Mouse (Mus musculus) hindbrain, embryonic 13.5 days (tissue): Measurements from ENCODE around the gene Faah. TPM values are rescaled to one million over a fixed set of nuclear protein-coding genes. Genes with fewer than 3 reads are reported as not detected.

Experiments
- ATAC-seq: fragments of 200-750 bp; cut with Nextera tagmentation; 2 replicates; pipeline ENCODE4 v1.8.0; 2017; ENCODE audit warnings: moderate TSS enrichment; ENCODE audit not compliant: low FRiP score
- H3K27ac ChIP-seq: fragments of 300-500 bp; sonication (generic); 2 replicates; pipeline ENCODE4 v1.5.1; 2015; ENCODE audit warnings: inconsistent platforms, mild to moderate bottlenecking, moderate library complexity
- H3K27me3 ChIP-seq: fragments of 300-500 bp; sonication (generic); 2 replicates; pipeline ENCODE4 v1.6.1; 2015; ENCODE audit warnings: mild to moderate bottlenecking, inconsistent platforms
- H3K36me3 ChIP-seq: fragments of 300-500 bp; sonication (generic); 2 replicates; pipeline ENCODE4 v1.6.1; 2015; ENCODE audit warnings: mild to moderate bottlenecking, inconsistent platforms
- H3K4me1 ChIP-seq: fragments of 300-500 bp; sonication (generic); replicated peaks from 2 replicates; pipeline ENCODE4 v1.6.1; 2015; ENCODE audit warnings: inconsistent platforms
- H3K4me2 ChIP-seq: fragments of 300-500 bp; sonication (generic); 2 replicates; pipeline ENCODE4 v1.6.1; 2015; ENCODE audit warnings: inconsistent platforms, mild to moderate bottlenecking, moderate library complexity
- H3K4me3 ChIP-seq: fragments of 300-500 bp; sonication (generic); 2 replicates; pipeline ENCODE4 v1.5.1; 2015; ENCODE audit warnings: mild to moderate bottlenecking, inconsistent platforms
- H3K9ac ChIP-seq: fragments of 300-500 bp; sonication (generic); 2 replicates; pipeline ENCODE4 v1.6.1; 2015; ENCODE audit warnings: mild to moderate bottlenecking, inconsistent platforms
- H3K9me3 ChIP-seq: fragments of 300-500 bp; sonication (generic); 2 replicates; pipeline ENCODE4 v1.6.1; 2016; ENCODE audit warnings: inconsistent platforms
- WGBS: fragments of 180-500 bp; shearing (Covaris S2); methylation state at CpG from one replicate; pipeline ENCODE4 v1.1.7; 2015; 5-methylcytosine and 5-hydroxymethylcytosine counted together
- polyA plus RNA-seq: library from polyadenylated mRNA; unstranded; fragments of >200 nt; fragmentation: Nextera tagmentation; extraction: Ambion mirVana; gene quantifications from 2 replicates; pipeline ENCODE4 v1.2.1, GENCODE M21; 2015

Faah gene
- polyA plus RNA-seq, 1 experiment from 2014 or later: 13.0 TPM

DNA sequence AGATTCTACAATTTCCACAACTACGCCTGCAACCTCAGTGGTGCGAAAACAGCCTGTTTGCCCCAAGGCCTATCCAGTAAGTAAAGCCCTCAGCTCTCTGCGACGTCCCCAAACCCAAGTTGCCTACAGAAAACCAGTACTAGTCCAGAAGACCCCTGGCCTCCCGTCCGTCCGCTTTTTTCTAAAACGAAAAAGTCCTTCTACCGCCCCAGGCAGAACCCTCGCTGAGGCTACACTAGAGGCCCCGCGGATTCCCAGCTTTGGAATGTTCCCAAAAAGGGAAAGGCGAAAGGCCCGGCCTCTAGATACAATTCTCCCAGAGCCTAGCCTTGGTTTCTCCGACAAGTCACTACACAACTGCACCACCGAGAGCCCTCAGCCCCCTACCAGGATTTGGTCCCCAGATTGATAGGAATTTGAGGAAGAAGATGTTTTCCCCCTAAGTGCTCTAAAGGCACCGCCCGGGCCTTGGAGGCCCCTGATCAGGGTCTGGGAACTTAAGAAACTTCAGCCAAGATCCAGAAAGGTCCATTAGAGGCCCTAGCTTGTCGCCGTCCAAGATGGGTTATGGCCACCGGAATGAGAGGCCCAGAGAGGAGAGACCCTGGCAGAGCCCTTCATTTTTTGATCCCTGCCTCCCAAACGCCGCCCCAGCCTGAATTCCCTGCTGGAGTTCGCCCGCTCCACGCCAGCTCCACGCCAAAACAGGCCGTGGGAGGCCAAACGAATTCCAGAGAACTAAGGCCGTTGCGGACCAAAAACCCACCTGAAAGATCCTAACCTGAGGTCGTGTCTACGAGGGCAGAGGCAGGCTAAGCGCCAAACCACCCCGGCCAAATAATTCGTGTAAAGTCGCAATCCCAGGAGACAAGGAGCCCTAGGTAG, 79.2 kb downstream of the Faah start:
- no peaks in the 10 kb centered on the region for H3K36me3 ChIP-seq
- no peak for ATAC-seq
- peak overlapping the region; percentile 34 for H3K4me3 ChIP-seq
- no peaks in the 10 kb centered on the region for H3K9me3 ChIP-seq
- peaks cover 97% of the 10 kb centered on the region for H3K27me3 ChIP-seq
- peak overlapping the region; percentile 50 for H3K4me2 ChIP-seq
- no peak overlapping the region for H3K27ac ChIP-seq
- H3K9ac ChIP-seq: no peak overlapping the region
- 1% methylated on average over 37 of the region's 37 CpGs for WGBS
- H3K4me1 ChIP-seq: peaks cover 37% of the 10 kb centered on the region

DNA sequence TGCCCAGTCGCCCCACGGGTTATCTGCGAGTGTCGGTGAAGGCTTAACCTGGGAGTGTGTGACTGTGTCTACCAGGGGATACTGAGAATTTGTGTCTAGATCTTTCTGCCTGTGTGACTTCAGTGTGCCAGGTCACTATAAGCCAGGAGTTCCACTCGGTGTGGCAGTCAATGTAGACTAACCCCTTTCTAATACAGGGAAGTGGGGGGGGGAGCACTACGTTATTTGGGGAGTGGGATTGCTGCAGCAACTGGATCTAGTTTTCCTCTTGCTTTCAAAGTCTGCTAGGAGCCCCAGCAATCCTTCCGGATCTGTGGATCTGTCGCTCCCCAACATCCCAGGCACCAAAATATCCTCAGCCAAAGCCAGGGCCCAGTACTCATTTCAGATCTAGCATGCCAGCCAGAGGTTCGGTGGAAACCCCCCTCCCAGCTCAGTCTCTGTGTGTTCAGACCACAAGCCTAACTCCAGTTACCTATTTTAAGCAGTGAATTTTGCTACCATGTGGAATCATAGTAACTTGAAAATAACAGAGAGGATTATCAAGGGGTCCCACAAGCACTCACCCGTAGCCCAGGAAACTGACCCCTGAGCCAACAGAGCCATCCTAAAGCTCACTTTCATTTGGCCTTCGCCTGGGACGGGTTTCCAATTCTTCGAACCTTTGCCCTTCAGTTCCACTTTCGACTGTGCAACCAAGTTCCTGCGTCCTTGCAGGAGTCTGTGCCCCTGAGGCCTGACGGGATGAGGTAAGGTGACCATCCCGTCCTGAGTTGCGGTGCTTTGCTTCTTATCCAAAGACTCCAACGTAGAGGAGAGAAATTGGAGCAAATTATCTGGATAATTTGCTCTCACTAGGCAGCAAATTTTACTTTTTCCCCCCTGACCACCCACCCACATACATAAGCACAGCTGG, 80.4 kb downstream of the Faah start:
- Histone ChIP-seq H3K9ac (0 out of 2 replicates have a peak overlapping the region, but pooled peaks have one; percentile 39), H3K4me3 (peak overlapping the region; percentile 34), H3K27me3 (peaks cover 97% of the 10 kb centered on the region), H3K27ac (peak overlapping the region; percentile 30; the same call in 1 of the 2 replicates), H3K4me2 (peak overlapping the region; percentile 40), H3K9me3 (no peaks in the 10 kb centered on the region), H3K36me3 (no peaks in the 10 kb centered on the region), H3K4me1 (peaks cover 35% of the 10 kb centered on the region)
- WGBS: 2% methylated on average over 19 of the region's 19 CpGs
- ATAC-seq: no peak

DNA sequence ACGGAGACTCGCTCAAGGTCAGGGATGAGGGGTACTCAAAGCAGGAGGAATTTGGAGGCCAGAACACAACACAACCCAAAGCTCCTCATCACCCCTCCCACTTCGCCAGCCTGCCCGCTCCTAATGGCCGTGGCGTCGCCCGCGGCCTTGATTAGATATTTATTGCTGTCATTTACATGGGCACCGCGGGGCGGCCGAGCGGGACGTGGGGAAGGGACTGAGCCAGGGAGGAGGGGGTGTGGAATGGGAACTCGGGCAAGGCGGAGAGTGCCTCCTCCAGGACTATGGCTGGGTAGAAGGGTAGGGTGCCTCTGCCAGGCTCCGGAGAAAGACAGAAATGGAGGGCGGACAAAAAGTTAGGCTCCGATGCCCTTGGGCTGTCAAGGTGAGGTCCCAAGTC, 81.1 kb downstream of the Faah start:
- peak overlapping the region; percentile 34 for H3K4me3 ChIP-seq
- H3K4me1 ChIP-seq: peaks cover 40% of the 10 kb centered on the region
- under 1% methylated on average over 20 of the region's 20 CpGs for WGBS
- peak; percentile 33; the same call in 1 of the 2 replicates for ATAC-seq
- peaks cover 97% of the 10 kb centered on the region for H3K27me3 ChIP-seq
- H3K27ac ChIP-seq: peak overlapping the region; percentile 30; the same call in 1 of the 2 replicates
- peak overlapping the region; percentile 40 for H3K4me2 ChIP-seq
- H3K36me3 ChIP-seq: no peaks in the 10 kb centered on the region
- H3K9me3 ChIP-seq: no peaks in the 10 kb centered on the region
- H3K9ac ChIP-seq: 0 out of 2 replicates have a peak overlapping the region, but pooled peaks have one; percentile 39

DNA sequence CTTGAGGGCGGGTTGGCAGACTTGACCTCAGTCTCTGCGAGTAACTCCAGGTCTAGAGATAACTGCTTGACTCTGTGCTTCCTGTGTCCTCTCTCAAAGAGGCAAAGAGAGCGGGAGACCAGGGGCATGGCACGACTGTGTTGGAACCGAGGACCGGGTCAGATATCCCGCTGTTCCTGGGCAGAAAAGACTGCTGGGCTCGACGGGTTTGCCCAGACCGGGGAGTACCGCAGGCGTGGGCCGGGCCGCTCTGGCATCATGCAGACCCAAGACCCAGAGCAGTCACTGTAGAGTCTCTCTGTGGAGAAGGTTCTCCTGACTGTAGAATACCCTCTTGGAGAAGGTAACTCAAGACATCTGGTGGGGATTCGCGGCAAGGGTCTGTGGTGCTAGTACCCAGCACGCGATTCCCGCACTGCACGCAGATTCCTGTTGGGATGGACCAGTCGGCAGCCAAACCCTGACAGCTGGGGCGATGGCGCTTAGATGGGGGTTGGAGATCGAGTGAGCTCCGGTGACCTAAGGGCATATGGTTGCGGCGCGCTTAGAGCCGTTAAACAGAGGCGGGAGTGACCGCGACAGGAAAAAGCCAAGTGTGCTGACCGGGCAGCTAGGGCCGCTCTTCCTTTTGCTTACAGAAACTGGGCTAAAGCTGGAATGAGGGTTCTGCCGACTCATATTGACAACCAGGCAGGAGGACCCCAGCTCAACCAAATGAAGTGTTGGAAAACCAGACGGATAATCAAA, 81.7 kb downstream of the Faah start:
- no peak for ATAC-seq
- H3K4me1 ChIP-seq: peaks cover 43% of the 10 kb centered on the region
- no peak overlapping the region for H3K27ac ChIP-seq
- peaks cover 97% of the 10 kb centered on the region for H3K27me3 ChIP-seq
- H3K9me3 ChIP-seq: no peaks in the 10 kb centered on the region
- no peak overlapping the region for H3K9ac ChIP-seq
- WGBS: under 1% methylated on average over 36 of the region's 36 CpGs
- peak overlapping the region; percentile 34 for H3K4me3 ChIP-seq
- H3K36me3 ChIP-seq: no peaks in the 10 kb centered on the region
- H3K4me2 ChIP-seq: peak overlapping the region; percentile 40

DNA sequence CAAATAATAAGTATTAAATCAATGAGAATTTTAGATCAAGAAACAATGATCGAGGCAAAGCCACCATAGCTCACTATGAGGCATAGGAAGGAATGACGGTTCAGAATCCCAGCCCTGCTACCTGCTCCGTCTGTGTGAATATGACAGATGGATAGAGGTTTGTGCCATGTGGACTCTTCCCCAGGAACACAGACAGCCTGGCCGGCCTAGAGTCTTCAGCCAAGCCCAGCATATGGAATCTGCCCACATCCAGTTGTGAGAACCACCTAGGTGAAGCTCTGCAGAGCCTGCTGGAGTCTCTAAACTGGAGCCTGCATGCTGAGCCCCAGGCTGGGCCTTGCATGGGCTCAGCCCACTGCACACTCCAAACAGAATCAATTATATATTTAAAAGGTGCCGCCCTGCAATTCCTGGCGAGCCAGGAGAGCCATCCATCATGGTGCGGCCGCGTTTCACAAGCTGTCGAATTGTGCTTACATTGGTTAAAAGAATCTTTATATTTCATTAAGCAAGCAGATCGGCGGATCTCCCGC, 86.1 kb downstream of the Faah start:
- H3K4me1 ChIP-seq: peaks cover 25% of the 10 kb centered on the region
- H3K27ac ChIP-seq: no peak overlapping the region
- no peak overlapping the region for H3K9ac ChIP-seq
- WGBS: 35% methylated on average over 13 of the region's 13 CpGs
- ATAC-seq: peak; percentile 55; the same call in 1 of the 2 replicates
- H3K9me3 ChIP-seq: no peaks in the 10 kb centered on the region
- no peak overlapping the region for H3K4me2 ChIP-seq
- H3K36me3 ChIP-seq: no peaks in the 10 kb centered on the region
- H3K4me3 ChIP-seq: no peak overlapping the region
- H3K27me3 ChIP-seq: peaks cover 98% of the 10 kb centered on the region

DNA sequence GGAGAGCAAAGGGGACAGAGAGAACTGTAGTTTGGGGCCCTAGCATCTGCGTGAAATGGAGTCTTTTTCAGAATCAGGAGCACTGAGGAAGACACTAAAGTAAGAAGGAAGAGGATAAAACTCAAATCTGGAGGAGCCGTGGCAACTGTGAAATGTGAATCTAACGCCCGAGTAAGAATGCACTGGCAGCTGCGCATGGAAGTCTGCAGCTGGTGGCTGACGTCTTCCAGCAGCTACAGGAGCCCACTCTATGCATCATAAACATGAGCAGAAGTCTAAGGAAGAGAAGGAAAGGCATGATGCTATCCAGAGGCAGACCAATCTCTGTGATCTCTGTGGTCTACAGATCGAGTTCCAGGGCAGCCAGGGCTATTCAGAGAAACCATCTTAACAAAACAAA, 90.1 kb downstream of the Faah start:
- H3K27me3 ChIP-seq: peaks cover 85% of the 10 kb centered on the region
- ATAC-seq: no peak
- 64% methylated on average over 7 of the region's 7 CpGs for WGBS

DNA sequence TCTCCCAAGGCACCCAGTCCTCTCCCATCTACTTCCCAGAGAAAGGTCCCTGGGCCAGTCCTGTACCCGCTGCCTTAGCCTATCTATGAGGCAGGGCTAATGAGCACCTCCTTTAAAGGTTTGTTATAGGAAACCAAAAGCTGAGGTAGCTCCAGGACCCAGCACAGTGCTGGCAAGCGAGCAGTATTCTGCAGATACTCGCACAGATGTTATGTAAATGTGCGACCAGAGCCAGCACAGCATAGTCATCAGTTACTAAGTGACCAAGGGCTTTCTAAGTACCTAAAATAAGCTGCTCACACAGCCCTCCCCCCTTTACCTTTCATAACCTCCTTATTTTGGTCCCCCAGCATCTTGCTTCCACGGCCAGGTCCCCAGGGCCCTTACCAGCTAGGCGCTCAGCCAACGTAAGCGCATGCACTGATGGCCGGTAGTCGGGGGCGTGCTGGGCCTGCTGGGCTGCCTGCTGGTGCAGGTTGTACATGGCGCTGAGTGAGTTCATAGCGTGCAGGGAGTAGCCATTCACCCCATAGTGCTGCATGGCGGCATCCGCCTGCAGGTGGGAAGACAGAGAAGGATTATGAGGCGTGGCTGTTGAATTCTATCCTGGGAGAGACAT, 94.4 kb downstream of the Faah start:
- no peak overlapping the region for H3K27ac ChIP-seq
- H3K9me3 ChIP-seq: no peaks in the 10 kb centered on the region
- H3K4me2 ChIP-seq: no peak overlapping the region
- peak; percentile 39; the same call in 1 of the 2 replicates for ATAC-seq
- H3K36me3 ChIP-seq: no peaks in the 10 kb centered on the region
- no peak overlapping the region for H3K4me3 ChIP-seq
- H3K9ac ChIP-seq: no peak overlapping the region
- 0 out of 2 replicates have a peak, but pooled peaks cover 3% of the 10 kb centered on the region for H3K4me1 ChIP-seq
- H3K27me3 ChIP-seq: peaks cover 84% of the 10 kb centered on the region
- 75% methylated on average over 16 of the region's 16 CpGs for WGBS

More for the DNA sequence above, 90.1 kb downstream of the Faah start:
- no peaks in the 10 kb centered on the region for H3K36me3 ChIP-seq
- no peak overlapping the region for H3K9ac ChIP-seq
- no peak overlapping the region for H3K27ac ChIP-seq
- no peak overlapping the region for H3K4me2 ChIP-seq
- peaks cover 12% of the 10 kb centered on the region for H3K4me1 ChIP-seq
- no peak overlapping the region for H3K4me3 ChIP-seq
- no peaks in the 10 kb centered on the region for H3K9me3 ChIP-seq

DNA sequence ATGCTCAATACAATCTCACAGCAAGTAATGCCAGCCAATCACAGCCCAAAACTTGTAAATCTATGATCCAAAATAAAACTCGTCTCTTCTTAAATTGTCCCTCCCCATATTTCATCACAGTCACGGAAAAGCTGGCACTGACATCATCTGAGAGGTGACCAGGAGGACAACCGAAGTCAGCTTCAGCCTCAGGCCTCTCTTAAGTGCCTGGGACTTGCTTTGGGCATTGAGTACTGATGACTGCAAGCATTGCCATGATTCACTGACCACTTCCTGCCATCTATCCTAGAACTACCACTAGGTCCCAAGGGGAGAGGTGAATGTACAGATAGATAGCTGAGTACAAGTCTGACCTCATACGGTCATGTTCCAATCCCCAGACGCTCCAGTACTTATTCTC, 95.0 kb downstream of the Faah start:
- no peak for ATAC-seq
- WGBS: 90% methylated on average over 5 of the region's 5 CpGs
- no peaks in the 10 kb centered on the region for H3K36me3 ChIP-seq
- no peak overlapping the region for H3K4me3 ChIP-seq
- H3K9ac ChIP-seq: no peak overlapping the region
- H3K27ac ChIP-seq: no peak overlapping the region
- H3K4me1 ChIP-seq: 0 out of 2 replicates have a peak, but pooled peaks cover 3% of the 10 kb centered on the region
- no peak overlapping the region for H3K4me2 ChIP-seq
- no peaks in the 10 kb centered on the region for H3K9me3 ChIP-seq
- peaks cover 84% of the 10 kb centered on the region for H3K27me3 ChIP-seq

DNA sequence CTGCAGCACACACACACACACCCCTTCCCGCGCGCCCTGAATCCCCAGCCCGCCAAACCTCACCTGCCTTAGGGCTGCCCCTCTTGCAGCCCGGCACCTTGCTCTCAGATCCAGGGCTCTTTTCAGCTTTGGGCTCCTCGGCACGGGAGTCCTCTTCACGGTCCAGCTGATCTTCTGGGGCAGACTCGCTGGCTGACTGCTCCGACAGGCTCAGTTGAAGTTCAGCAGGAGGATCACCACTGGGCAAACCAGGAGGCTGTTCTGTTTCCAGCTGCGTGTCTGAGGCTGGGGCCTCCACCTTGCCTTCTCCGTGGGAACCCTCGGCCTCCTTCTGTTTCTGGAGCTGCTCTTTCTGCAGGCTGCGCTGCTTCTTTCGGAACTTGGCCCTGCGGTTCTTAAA, 97.8 kb downstream of the Faah start:
- no peak overlapping the region for H3K4me3 ChIP-seq
- no peak overlapping the region for H3K27ac ChIP-seq
- no peak overlapping the region for H3K4me2 ChIP-seq
- H3K9me3 ChIP-seq: no peaks in the 10 kb centered on the region
- no peak for ATAC-seq
- H3K36me3 ChIP-seq: no peaks in the 10 kb centered on the region
- 76% methylated on average over 16 of the region's 16 CpGs for WGBS
- 0 out of 2 replicates have a peak, but pooled peaks cover 3% of the 10 kb centered on the region for H3K4me1 ChIP-seq
- H3K9ac ChIP-seq: no peak overlapping the region
- peaks cover 94% of the 10 kb centered on the region for H3K27me3 ChIP-seq
